Mouse (Mus musculus): ENCODE results near the gene Cacna1d. TPM values are rescaled to one million over a fixed set of nuclear protein-coding genes. Genes with fewer than 3 reads are reported as not detected.

The Cacna1d gene
- polyA plus RNA-seq, 1 experiment from 2014 or later = 5.6 TPM

DNA sequence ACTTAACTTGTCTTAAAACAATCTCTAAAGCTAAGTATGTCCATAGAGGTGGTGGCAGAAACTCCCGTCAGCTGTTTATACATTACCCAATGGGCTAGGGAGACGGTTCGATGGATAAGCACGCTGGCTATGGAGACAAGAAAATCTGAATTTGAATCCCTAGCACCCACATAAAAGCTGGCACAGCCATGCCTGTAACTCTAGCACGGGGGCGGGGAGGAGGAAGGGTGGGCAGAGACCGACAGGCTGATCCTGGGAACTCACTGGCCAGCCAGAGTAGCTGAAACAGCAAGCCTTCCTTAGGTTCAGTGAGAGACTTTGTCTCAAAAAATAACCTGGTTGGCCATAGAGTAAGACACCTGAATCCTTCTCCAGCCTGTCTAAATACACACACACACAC is 33.8 kb downstream of the Cacna1d start:
- Histone ChIP-seq H3K4me2 (replicated peaks) (no peak overlapping the region), H3K9me3 (no peaks in the 10 kb centered on the region), H3K27ac (no peak overlapping the region), H3K9ac (replicated peaks) (no peak overlapping the region), H3K4me3 (replicated peaks) (no peak overlapping the region), H3K27me3 (no peaks in the 10 kb centered on the region), H3K4me1 (replicated peaks) (no peaks in the 10 kb centered on the region), H3K36me3 (no peaks in the 10 kb centered on the region)
- ATAC-seq = no peak
- WGBS = 71% methylated on average over 7 of the region's 7 CpGs

DNA sequence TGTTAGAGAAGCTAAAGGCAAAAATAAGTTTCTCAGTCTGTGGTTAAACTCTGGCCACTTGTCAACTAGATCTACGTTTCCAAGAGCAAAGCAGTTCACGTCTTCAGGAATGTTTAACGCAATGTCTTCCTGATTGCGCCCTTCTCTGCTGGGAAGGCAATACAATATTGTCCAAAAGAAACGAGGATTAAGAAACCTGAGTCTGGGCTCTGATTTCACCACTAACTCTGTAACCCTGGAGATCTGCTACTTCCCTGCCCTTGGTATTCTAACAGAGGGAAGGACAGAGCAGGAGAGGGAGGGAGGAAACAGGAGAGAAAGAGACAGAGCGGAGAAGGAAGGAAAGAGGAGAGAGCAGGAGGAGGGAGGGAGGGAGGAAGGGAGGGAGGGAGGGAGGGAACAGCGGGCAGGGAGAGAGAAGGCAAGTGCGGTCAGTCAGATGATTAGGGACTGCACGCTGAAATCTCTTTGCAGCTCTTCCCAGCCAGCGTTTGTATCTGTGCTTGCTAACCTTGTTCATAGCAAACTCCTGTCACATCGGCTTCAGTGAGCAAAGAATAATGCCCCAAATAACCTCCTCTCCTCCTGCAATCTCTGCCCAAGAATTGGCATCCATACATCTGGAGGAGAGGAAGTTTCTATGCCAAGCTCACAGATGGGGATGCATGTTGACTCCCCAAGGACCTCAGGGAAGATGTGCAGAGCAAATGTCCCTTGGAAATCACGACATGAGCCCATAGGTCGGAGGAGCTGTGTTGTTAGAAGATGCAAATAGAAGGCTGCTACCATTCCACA is 35.3 kb downstream of the Cacna1d start:
- H3K9me3 ChIP-seq = no peaks in the 10 kb centered on the region
- H3K36me3 ChIP-seq = no peaks in the 10 kb centered on the region
- H3K4me1 ChIP-seq (replicated peaks) = no peaks in the 10 kb centered on the region
- ATAC-seq = no peak
- H3K4me2 ChIP-seq (replicated peaks) = peak overlapping the region; percentile 18
- H3K9ac ChIP-seq (replicated peaks) = no peak overlapping the region
- H3K27ac ChIP-seq = no peak overlapping the region
- no peaks in the 10 kb centered on the region for H3K27me3 ChIP-seq
- 20% methylated on average over 13 of the region's 13 CpGs for WGBS
- H3K4me3 ChIP-seq (replicated peaks) = no peak overlapping the region

DNA sequence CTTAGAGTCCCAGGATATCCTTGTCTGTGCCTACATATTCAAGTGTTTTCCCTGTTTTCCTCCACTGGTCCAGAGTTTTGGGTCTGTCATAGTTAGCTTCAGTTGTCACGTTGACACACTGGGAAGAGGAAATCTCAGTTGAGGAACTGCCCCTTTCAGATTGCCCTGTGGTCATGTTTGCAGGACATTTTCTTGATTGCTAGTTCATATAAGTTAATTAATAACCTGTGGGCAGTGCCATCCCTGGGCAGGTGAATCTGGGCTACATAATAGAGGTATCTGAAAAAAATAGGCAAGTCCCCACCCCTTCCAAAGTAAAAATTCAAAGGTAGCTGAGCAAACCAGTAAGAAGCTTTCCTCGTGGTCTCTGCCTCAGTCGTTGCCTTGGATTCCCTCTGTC is 51.3 kb downstream of the Cacna1d start:
- H3K27me3 ChIP-seq = no peaks in the 10 kb centered on the region
- H3K4me3 ChIP-seq (replicated peaks) = no peak overlapping the region
- H3K9me3 ChIP-seq = no peaks in the 10 kb centered on the region
- no peaks in the 10 kb centered on the region for H3K4me1 ChIP-seq (replicated peaks)
- 83% methylated on average over 3 of the region's 3 CpGs for WGBS
- no peak overlapping the region for H3K9ac ChIP-seq (replicated peaks)
- H3K4me2 ChIP-seq (replicated peaks) = no peak overlapping the region
- no peaks in the 10 kb centered on the region for H3K36me3 ChIP-seq
- no peak for ATAC-seq
- no peak overlapping the region for H3K27ac ChIP-seq

DNA sequence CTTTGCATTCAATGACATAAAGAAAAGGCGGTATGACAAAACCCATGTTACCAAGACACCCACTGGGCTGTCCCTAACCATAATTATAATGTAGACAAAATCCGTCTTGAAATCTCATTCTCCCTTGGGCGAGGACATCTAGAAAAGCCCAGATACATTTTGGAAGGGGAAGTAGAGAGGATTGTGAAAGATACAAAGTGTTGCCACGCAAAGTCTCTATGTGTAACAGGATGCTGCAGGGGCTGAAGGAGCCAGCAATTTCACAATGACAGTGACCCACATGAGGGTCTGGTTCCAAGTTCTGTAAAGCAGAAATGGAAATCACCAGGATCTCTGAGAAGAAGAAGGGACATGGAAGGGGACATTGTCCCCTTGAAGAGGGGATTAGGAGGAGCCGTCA is 55.9 kb downstream of the Cacna1d start:
- H3K9me3 ChIP-seq = no peaks in the 10 kb centered on the region
- WGBS = 92% methylated on average over 5 of the region's 5 CpGs
- no peak for ATAC-seq
- no peak overlapping the region for H3K27ac ChIP-seq
- H3K4me3 ChIP-seq (replicated peaks) = no peak overlapping the region
- no peaks in the 10 kb centered on the region for H3K27me3 ChIP-seq
- H3K36me3 ChIP-seq = no peaks in the 10 kb centered on the region
- H3K4me1 ChIP-seq (replicated peaks) = no peaks in the 10 kb centered on the region
- no peak overlapping the region for H3K9ac ChIP-seq (replicated peaks)
- no peak overlapping the region for H3K4me2 ChIP-seq (replicated peaks)

- no peak for ATAC-seq
- H3K27me3 ChIP-seq = no peaks in the 10 kb centered on the region
- peaks cover 7% of the 10 kb centered on the region for H3K4me1 ChIP-seq (replicated peaks)
- no peaks in the 10 kb centered on the region for H3K36me3 ChIP-seq
- 51% methylated on average over 5 of the region's 5 CpGs for WGBS
- H3K9ac ChIP-seq (replicated peaks) = no peak overlapping the region
- no peak overlapping the region for H3K27ac ChIP-seq
- H3K9me3 ChIP-seq = no peaks in the 10 kb centered on the region
- no peak overlapping the region for H3K4me2 ChIP-seq (replicated peaks)
- no peak overlapping the region for H3K4me3 ChIP-seq (replicated peaks)
Measured at GRCm38 (mm10) chr14:30430446-30430845, 60.8 kb downstream of the Cacna1d start.

DNA sequence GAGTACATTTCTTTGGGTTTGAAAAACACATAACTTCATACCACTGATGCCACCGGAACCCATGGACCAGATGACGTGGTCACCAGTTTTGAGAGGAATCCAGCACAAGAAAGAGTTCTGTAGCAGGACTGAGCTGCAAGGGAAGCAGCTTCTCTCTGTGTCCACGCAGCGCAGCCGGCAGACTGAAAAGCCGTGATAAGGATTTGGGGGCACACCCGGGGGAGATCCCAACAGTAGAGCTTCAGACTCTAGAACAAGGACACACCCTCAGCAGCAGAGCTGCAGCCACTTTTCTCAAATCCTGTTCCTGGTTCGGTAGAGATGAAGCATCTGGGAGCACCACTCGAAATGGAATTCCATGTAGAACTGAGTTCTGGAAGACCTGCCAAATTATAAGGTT is 61.2 kb downstream of the Cacna1d start:
- H3K4me2 ChIP-seq (replicated peaks) = no peak overlapping the region
- no peaks in the 10 kb centered on the region for H3K27me3 ChIP-seq
- no peaks in the 10 kb centered on the region for H3K9me3 ChIP-seq
- peaks cover 11% of the 10 kb centered on the region for H3K4me1 ChIP-seq (replicated peaks)
- H3K4me3 ChIP-seq (replicated peaks) = no peak overlapping the region
- no peaks in the 10 kb centered on the region for H3K36me3 ChIP-seq
- no peak overlapping the region for H3K9ac ChIP-seq (replicated peaks)
- no peak for ATAC-seq
- 87% methylated on average over 9 of the region's 9 CpGs for WGBS
- no peak overlapping the region for H3K27ac ChIP-seq

DNA sequence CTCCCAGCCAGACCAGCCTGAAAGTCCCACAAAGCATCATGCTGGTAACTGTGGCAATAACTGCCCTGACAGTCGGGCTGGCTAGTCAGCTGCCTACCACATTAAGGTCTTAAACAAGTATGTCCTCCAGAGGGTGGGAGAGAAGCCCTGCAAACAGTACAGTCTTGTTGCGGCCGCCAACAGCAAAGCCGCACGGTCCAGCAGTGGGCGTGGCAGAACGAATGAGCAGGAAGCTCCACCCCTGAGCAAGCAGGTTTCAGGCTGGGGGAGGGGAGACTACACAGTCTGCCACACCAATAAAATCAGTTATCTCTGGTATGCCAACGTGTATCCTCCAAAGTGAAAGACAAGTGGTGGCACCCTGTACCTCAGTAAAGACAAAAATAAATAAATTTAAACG is 61.6 kb downstream of the Cacna1d start:
- Histone ChIP-seq H3K4me3 (replicated peaks) (no peak overlapping the region), H3K4me2 (replicated peaks) (no peak overlapping the region), H3K4me1 (replicated peaks) (peaks cover 11% of the 10 kb centered on the region), H3K27me3 (no peaks in the 10 kb centered on the region), H3K27ac (no peak overlapping the region), H3K9me3 (no peaks in the 10 kb centered on the region), H3K9ac (replicated peaks) (no peak overlapping the region), H3K36me3 (no peaks in the 10 kb centered on the region)
- 70% methylated on average over 9 of the region's 9 CpGs for WGBS
- ATAC-seq = no peak

- no peak overlapping the region for H3K27ac ChIP-seq
- ATAC-seq = no peak
- H3K27me3 ChIP-seq = no peaks in the 10 kb centered on the region
Measured at GRCm38 (mm10) chr14:30428757-30429156, 62.5 kb downstream of the Cacna1d start.

GRCm38 (mm10) chr14:30425876-30426275 is 65.4 kb downstream of the Cacna1d start:
- Histone ChIP-seq H3K4me2 (replicated peaks) (no peak overlapping the region), H3K36me3 (no peaks in the 10 kb centered on the region), H3K9me3 (no peaks in the 10 kb centered on the region), H3K4me1 (replicated peaks) (peaks cover 11% of the 10 kb centered on the region), H3K9ac (replicated peaks) (no peak overlapping the region), H3K4me3 (replicated peaks) (no peak overlapping the region), H3K27ac (0 out of 2 replicates have a peak overlapping the region, but pooled peaks have one; percentile 32), H3K27me3 (no peaks in the 10 kb centered on the region)
- 33% methylated on average over 4 of the region's 4 CpGs for WGBS
- ATAC-seq = 0 out of 2 replicates have a peak, but pooled peaks have one; percentile 37

More at GRCm38 (mm10) chr14:30428757-30429156, 62.5 kb downstream of the Cacna1d start:
- no peak overlapping the region for H3K9ac ChIP-seq (replicated peaks)
- H3K4me1 ChIP-seq (replicated peaks) = peaks cover 11% of the 10 kb centered on the region
- H3K36me3 ChIP-seq = no peaks in the 10 kb centered on the region
- no peaks in the 10 kb centered on the region for H3K9me3 ChIP-seq
- H3K4me3 ChIP-seq (replicated peaks) = no peak overlapping the region
- H3K4me2 ChIP-seq (replicated peaks) = no peak overlapping the region

GRCm38 (mm10) chr14:30425175-30425574 is 66.1 kb downstream of the Cacna1d start:
- Histone ChIP-seq H3K4me1 (replicated peaks) (peaks cover 11% of the 10 kb centered on the region), H3K4me2 (replicated peaks) (no peak overlapping the region), H3K4me3 (replicated peaks) (no peak overlapping the region), H3K36me3 (no peaks in the 10 kb centered on the region), H3K9me3 (no peaks in the 10 kb centered on the region), H3K27me3 (no peaks in the 10 kb centered on the region), H3K27ac (peak overlapping the region; percentile 32; the same call in 1 of the 2 replicates), H3K9ac (replicated peaks) (no peak overlapping the region)
- 76% methylated on average over 6 of the region's 6 CpGs for WGBS
- no peak for ATAC-seq

DNA sequence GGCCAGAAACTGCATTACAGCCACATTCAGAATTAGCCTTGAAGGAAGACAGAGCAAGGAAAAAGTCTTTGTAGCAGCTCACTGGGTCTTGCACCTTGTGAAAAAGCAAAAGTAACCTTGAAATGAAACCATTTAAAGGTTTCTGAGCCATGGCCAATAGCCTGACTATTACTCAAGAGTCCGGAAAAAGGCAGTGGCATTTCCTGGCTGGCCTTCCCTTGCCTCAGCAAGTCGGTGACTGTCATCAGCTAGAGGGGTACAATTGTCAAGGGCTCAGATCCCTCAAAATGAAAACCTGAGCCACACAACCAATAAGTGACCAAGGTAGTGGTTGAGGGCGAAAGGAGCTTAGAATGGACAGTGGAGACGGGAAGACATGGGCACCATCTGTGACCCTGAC is 66.6 kb downstream of the Cacna1d start:
- H3K9ac ChIP-seq (replicated peaks) = no peak overlapping the region
- no peak overlapping the region for H3K27ac ChIP-seq
- no peak for ATAC-seq
- H3K4me2 ChIP-seq (replicated peaks) = no peak overlapping the region
- no peaks in the 10 kb centered on the region for H3K27me3 ChIP-seq
- H3K4me3 ChIP-seq (replicated peaks) = no peak overlapping the region
- H3K9me3 ChIP-seq = no peaks in the 10 kb centered on the region
- 92% methylated on average over 4 of the region's 4 CpGs for WGBS
- peaks cover 11% of the 10 kb centered on the region for H3K4me1 ChIP-seq (replicated peaks)
- no peaks in the 10 kb centered on the region for H3K36me3 ChIP-seq

GRCm38 (mm10) chr14:30422376-30423140 is 68.7 kb downstream of the Cacna1d start:
- no peak overlapping the region for H3K4me3 ChIP-seq (replicated peaks)
- no peak overlapping the region for H3K9ac ChIP-seq (replicated peaks)
- 86% methylated on average over 7 of the region's 7 CpGs for WGBS
- H3K4me2 ChIP-seq (replicated peaks) = no peak overlapping the region
- no peak for ATAC-seq
- no peaks in the 10 kb centered on the region for H3K36me3 ChIP-seq
- no peaks in the 10 kb centered on the region for H3K9me3 ChIP-seq
- H3K27ac ChIP-seq = no peak overlapping the region
- no peaks in the 10 kb centered on the region for H3K27me3 ChIP-seq
- H3K4me1 ChIP-seq (replicated peaks) = peaks cover 11% of the 10 kb centered on the region

Data from midbrain, embryonic 13.5 days (tissue).